Mouse (Mus musculus): ENCODE data around the gene Cd59a. TPM values are rescaled to one million over a fixed set of nuclear protein-coding genes. Genes with fewer than 3 reads are reported as not detected.
"Not testable (repeated sequence)": the region's sequence is repeated elsewhere in the genome, so short reads cannot be mapped to it uniquely, and the experiment has no call there.

Gene Cd59a
- polyA plus RNA-seq, 1 experiment from 2014 or later: 59.6 TPM

DNA sequence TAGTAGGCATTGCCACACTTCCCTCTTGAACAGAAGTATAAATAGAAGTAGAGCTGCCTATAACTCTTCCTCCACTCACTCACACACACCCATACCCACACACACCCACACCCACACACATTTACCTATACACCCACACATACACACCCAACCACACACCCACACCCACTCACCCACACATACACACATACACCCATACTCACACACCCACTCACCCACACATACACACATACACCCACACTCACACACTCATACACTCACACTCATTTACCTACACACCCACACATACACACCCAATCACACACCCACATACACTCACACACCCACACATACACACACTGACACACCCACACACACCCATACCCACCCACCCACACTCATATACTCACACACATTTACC is 13.1 kb upstream of the Cd59a start:
- Histone ChIP-seq H3K27me3 (ENCODE audit: control insufficient read depth, insufficient read depth, low read length) (no peaks in the 10 kb centered on the region), H3K4me3 (ENCODE audit: low read depth, low read length) (no peak overlapping the region), H3K27ac (replicated peaks) (no peak overlapping the region), H3K4me1 (replicated peaks; ENCODE audit: control insufficient read depth, insufficient read depth) (no peaks in the 10 kb centered on the region), H3K36me3 (ENCODE audit: control insufficient read depth, insufficient read depth, low read length) (no peaks in the 10 kb centered on the region), H3K9ac (ENCODE audit: low read length) (no peak overlapping the region), H3K4me2 (replicated peaks; ENCODE audit: low read depth) (no peak overlapping the region), H3K9me3 (ENCODE audit: control insufficient read depth, low read length) (no peaks in the 10 kb centered on the region)
- DNase-seq (ENCODE audit: low spot score): no peak
- TF ChIP-seq EP300 (optimal IDR thresholded peaks at IDR 0.05): no peak
- TF ChIP-seq CTCF (IDR thresholded peaks at IDR 0.05; ENCODE audit: low read depth): no peak
- peak; percentile 25; the same call in 1 of the 2 replicates for ATAC-seq (ENCODE audit: low FRiP score, low TSS enrichment)

DNA sequence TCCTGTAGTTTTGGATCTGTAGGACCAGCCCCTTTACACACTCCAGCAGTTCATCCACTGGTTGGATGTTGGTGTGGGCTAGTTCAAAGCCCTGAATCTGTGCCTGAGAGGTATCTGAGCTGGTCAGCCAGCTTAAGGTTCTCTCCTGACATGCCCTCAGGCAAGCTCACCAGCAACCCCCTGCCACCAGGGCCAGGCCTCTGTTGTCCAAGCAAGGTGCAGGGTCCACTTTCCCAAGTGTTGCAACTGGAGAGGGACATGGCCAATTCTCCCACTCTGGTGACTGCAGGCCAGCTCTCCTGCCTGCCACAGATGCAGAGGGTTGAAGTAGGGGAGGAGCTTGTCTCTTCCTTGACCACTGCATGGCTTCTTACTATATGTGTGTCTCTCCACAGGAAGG is 11.6 kb upstream of the Cd59a start:
- H3K9me3 ChIP-seq (ENCODE audit: control insufficient read depth, low read length); H3K27ac ChIP-seq (replicated peaks); H3K36me3 ChIP-seq (ENCODE audit: control insufficient read depth, insufficient read depth, low read length); H3K4me3 ChIP-seq (ENCODE audit: low read depth, low read length); H3K27me3 ChIP-seq (ENCODE audit: control insufficient read depth, insufficient read depth, low read length); DNase-seq (ENCODE audit: low spot score); H3K4me1 ChIP-seq (replicated peaks; ENCODE audit: control insufficient read depth, insufficient read depth); H3K9ac ChIP-seq (ENCODE audit: low read length); H3K4me2 ChIP-seq (replicated peaks; ENCODE audit: low read depth): not testable (repeated sequence)
- 0 out of 2 replicates have a peak, but pooled peaks have one; percentile 21 for ATAC-seq (ENCODE audit: low FRiP score, low TSS enrichment)

DNA sequence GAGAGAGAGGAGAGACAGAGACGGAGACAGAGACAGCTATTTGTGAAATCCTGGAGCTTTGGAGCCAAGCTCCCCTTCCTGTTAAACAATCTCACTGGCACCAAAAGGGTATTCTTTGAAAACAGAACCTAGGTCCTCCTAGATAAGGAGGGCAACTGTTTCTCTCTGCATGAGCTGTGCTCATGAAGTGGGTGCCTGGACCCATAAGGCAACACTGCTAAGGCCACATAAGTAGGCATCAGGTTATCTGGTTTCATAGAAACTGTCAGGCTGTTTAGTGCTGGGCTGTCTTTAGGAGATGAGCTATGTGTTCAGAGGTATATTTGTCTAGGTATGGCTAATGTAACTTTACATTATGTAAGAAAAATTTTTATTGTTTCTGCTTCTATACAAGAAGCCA is 8.0 kb upstream of the Cd59a start:
- H3K27me3 ChIP-seq (ENCODE audit: control insufficient read depth, insufficient read depth, low read length); H3K9ac ChIP-seq (ENCODE audit: low read length); H3K36me3 ChIP-seq (ENCODE audit: control insufficient read depth, insufficient read depth, low read length); H3K4me2 ChIP-seq (replicated peaks; ENCODE audit: low read depth); H3K9me3 ChIP-seq (ENCODE audit: control insufficient read depth, low read length); ATAC-seq (ENCODE audit: low FRiP score, low TSS enrichment); H3K4me1 ChIP-seq (replicated peaks; ENCODE audit: control insufficient read depth, insufficient read depth); H3K27ac ChIP-seq (replicated peaks); H3K4me3 ChIP-seq (ENCODE audit: low read depth, low read length); DNase-seq (ENCODE audit: low spot score): not testable (repeated sequence)
- WGBS: 89% methylated on average over 1 of the region's 1 CpGs

DNA sequence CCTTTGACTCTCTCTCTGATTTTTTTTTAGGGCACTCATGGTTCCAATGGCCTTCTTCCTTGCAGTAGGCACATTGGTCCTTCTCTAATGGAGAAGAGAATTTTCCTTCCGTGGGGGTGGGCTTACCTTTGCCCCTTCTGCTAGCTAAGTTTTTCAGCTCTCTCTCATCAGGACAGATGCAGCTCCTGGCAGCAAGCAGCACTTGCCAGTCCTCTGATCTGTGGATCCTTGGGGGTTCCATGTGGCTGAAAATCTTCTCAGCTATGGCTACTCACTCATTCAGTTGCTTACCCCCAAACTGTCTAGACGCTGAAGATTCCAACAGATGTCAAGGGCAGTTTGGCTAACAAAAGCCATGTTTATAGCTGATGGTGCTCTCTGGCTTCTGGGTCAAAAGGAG is 2.3 kb upstream of the Cd59a start:
- 0 out of 2 replicates have a peak, but pooled peaks cover 2% of the 10 kb centered on the region for H3K4me1 ChIP-seq (replicated peaks; ENCODE audit: control insufficient read depth, insufficient read depth)
- TF ChIP-seq CTCF (IDR thresholded peaks at IDR 0.05; ENCODE audit: low read depth): no peak
- no peak for ATAC-seq (ENCODE audit: low FRiP score, low TSS enrichment)
- no peak overlapping the region for H3K27ac ChIP-seq (replicated peaks)
- H3K9me3 ChIP-seq (ENCODE audit: control insufficient read depth, low read length): no peaks in the 10 kb centered on the region
- no peak overlapping the region for H3K4me3 ChIP-seq (ENCODE audit: low read depth, low read length)
- H3K9ac ChIP-seq (ENCODE audit: low read length): no peak overlapping the region
- H3K36me3 ChIP-seq (ENCODE audit: control insufficient read depth, insufficient read depth, low read length): no peaks in the 10 kb centered on the region
- H3K27me3 ChIP-seq (ENCODE audit: control insufficient read depth, insufficient read depth, low read length): no peaks in the 10 kb centered on the region
- no peak for DNase-seq (ENCODE audit: low spot score)
- no peak overlapping the region for H3K4me2 ChIP-seq (replicated peaks; ENCODE audit: low read depth)
- WGBS: 66% methylated on average over 2 of the region's 2 CpGs

DNA sequence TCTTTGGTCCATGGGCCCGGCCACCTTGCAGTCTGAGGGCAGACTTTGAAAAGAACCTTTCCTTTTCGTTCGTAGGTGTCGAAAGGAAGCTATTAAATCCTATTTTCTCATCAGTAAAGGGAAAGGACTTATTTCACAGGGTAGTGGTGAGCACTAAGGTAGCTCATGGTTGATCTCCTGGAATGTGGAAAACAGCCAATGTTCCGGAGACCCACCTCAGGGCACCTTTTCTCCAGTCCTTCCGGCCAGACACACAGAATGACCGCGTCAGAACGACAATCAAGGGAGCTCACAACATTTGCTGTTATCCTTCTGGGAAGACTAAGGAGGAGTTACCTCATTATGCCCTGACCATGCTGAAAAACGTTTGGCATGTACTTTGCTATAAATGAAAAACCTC is 655 bp downstream of the Cd59a start:
- H3K9ac ChIP-seq (ENCODE audit: low read length): peak overlapping the region; percentile 70
- H3K9me3 ChIP-seq (ENCODE audit: control insufficient read depth, low read length): no peaks in the 10 kb centered on the region
- WGBS: 30% methylated on average over 10 of the region's 10 CpGs
- H3K27me3 ChIP-seq (ENCODE audit: control insufficient read depth, insufficient read depth, low read length): no peaks in the 10 kb centered on the region
- peak overlapping the region; percentile 76 for H3K4me2 ChIP-seq (replicated peaks; ENCODE audit: low read depth)
- peak overlapping the region; percentile 50 for H3K4me3 ChIP-seq (ENCODE audit: low read depth, low read length)
- ATAC-seq (ENCODE audit: low FRiP score, low TSS enrichment): no peak
- 0 out of 2 replicates have a peak, but pooled peaks cover 6% of the 10 kb centered on the region for H3K4me1 ChIP-seq (replicated peaks; ENCODE audit: control insufficient read depth, insufficient read depth)
- no peak for TF ChIP-seq EP300 (optimal IDR thresholded peaks at IDR 0.05)
- no peak for TF ChIP-seq CTCF (IDR thresholded peaks at IDR 0.05; ENCODE audit: low read depth)
- DNase-seq (ENCODE audit: low spot score): no peak
- peak overlapping the region; percentile 90 for H3K27ac ChIP-seq (replicated peaks)
- H3K36me3 ChIP-seq (ENCODE audit: control insufficient read depth, insufficient read depth, low read length): no peaks in the 10 kb centered on the region

DNA sequence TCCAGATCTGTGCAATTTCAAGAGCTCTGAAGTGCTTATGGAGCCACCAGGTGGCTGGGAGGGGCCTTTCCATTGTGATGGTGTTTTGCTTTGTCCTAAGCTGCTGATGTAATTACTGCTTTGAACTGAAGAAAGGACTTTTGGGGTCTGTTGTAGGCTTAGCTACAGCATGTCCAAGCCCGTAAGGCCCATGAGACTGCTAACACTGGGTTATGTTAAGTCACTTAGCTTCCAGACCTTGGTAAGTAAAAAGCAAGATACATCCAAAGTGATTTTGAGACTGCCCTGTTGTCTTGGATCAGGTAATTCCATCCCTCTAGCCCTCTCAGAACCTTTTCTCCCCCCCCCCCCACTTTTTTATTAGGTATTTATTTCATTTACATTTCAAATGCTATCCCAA is 1.2 kb downstream of the Cd59a start:
- H3K9ac ChIP-seq (ENCODE audit: low read length); H3K27me3 ChIP-seq (ENCODE audit: control insufficient read depth, insufficient read depth, low read length); H3K9me3 ChIP-seq (ENCODE audit: control insufficient read depth, low read length); H3K4me1 ChIP-seq (replicated peaks; ENCODE audit: control insufficient read depth, insufficient read depth); H3K4me3 ChIP-seq (ENCODE audit: low read depth, low read length); ATAC-seq (ENCODE audit: low FRiP score, low TSS enrichment); H3K36me3 ChIP-seq (ENCODE audit: control insufficient read depth, insufficient read depth, low read length); H3K27ac ChIP-seq (replicated peaks); DNase-seq (ENCODE audit: low spot score): not testable (repeated sequence)
- peak overlapping the region; percentile 76 for H3K4me2 ChIP-seq (replicated peaks; ENCODE audit: low read depth)
- 59% methylated on average over 1 of the region's 1 CpGs for WGBS

DNA sequence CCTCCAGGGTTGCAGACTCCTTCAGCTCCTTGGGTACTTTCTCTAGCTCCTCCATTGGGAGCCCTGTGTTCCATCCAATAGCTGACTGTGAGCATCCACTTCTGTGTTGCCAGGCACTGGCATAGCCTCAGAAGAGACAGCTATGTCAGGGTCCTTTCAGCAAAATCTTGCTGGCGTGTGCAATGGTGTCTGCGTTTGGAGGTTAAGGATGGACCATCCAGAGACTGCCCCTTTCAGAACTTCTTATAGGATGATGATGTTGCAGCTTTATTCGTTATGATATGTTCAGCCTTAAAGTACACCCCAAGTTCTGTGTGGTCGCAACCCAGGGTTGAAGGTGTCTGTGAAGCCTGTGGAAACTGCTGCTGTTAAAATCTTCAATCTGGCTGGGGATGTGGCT is 1.8 kb downstream of the Cd59a start:
- not testable (repeated sequence) for H3K9me3 ChIP-seq (ENCODE audit: control insufficient read depth, low read length); H3K9ac ChIP-seq (ENCODE audit: low read length); H3K27ac ChIP-seq (replicated peaks); H3K4me2 ChIP-seq (replicated peaks; ENCODE audit: low read depth); DNase-seq (ENCODE audit: low spot score); H3K4me3 ChIP-seq (ENCODE audit: low read depth, low read length); H3K36me3 ChIP-seq (ENCODE audit: control insufficient read depth, insufficient read depth, low read length); H3K4me1 ChIP-seq (replicated peaks; ENCODE audit: control insufficient read depth, insufficient read depth); ATAC-seq (ENCODE audit: low FRiP score, low TSS enrichment); H3K27me3 ChIP-seq (ENCODE audit: control insufficient read depth, insufficient read depth, low read length)
- WGBS: 91% methylated on average over 4 of the region's 4 CpGs

Measured in stomach, postnatal 0 days (tissue).